Mouse (Mus musculus): ENCODE measurements at regions not wholly inside any gene's neighbourhood (a gene's known extent, or its start where the extent isn't known, plus 50 kb on each side); places are given as distances from the start of the nearest gene placed in this dataset.

DNA sequence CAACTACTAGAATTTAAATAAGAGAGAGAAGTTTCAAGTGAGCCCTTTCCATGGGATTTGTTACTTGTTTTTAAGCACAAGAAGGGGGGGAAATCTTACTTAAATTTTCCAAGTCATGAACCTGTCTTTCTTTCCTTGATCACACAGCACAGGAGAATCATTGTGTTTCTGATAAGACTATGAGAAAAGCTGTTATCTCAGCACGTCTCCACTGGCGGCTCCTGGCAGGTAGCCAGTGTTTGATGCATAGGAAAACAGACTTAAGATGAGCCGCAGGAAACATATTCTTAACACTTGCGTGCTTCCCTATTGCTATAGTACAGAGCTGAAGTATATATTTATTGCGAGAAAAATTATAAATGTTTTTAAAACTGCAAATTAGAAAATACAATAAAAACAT lies 920.3 kb downstream of the Efna5 start:
- DNase-seq (ENCODE audit: low spot score in 2 of 2) = peak; percentile 1 to 15
- intact Hi-C loops (cut with DNase I) = no loop called here

DNA sequence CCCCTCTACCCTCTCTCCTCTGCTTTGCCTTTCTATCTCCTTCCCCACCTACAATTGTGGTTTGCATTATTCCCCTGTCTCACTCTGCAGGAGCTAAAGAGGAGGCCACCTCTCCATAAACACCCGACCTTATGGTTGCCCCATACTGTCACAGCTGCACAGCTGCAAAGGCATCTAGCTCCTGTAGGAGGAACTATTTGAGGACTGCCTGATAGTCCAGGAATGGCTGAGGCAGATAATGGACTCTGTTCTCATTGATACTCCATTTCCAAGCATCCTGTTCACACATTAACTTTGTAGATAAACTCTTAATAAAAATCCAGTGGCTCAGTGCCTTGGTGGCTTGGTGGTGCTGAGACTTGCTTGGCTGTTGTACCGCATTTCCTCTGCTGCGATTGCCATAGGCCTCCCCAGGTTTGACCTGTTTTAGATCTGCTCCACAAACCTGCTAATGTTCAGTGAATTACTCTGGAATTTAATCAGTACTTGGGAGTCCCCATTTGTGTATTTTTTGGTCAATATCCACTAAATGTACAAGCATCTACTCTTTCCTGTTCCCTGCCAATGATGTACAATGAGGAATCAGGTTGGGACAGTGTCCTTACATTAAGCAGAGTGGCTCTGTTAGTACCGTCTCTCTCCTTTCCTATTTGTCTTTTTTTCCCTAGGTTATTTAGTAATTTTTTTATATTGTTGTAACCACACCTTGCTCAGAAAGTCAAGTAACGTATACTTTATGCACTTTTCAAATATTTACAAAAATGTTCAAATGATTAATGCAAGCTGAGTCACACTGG lies 920.9 kb downstream of the Efna5 start:
- DNase-seq (ENCODE audit: low spot score in 2 of 2) = no peak
- intact Hi-C loops (cut with DNase I) = no loop called here

DNA sequence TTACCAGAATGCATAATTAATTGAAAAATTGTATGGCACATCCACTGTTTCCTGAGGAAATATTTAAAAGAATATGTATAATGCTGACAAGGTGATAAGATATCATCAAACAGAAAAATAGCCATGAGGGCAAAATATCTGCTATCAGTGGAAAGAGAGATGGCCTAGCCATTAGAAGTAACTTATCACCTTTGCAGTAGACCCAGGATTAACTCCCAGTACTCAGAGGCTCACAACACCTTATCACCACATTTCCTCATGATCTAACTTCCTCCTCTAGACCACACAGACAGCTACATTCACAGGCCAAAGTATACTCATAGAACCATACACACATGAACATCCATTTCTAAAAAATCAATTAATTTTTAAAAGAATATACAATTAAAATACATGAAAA lies 963.4 kb downstream of the Efna5 start:
- intact Hi-C loops (cut with DNase I) = no loop called here

DNA sequence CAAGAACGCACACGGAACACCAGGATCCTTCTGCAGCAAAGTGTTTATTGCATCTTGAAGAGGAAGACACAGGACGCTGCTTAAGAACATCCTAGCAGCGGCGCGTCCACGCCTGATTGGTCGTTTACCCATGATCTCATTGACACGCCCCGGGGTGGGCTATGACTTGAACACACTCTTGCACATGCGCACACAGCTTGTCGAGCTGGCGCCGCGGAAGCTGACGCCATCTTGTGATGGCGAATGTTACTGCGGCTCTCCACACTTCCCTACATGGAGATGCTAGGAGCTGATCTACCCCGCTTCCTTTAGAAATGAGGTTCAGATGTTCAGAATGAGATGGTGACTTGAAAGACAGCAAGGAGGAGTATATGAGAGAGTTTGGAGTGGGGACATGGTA lies 978.2 kb downstream of the Efna5 start:
- intact Hi-C loops (cut with DNase I) = no loop called here
- no peak for DNase-seq (ENCODE audit: low spot score in 2 of 2)

More for the DNA sequence above, 963.4 kb downstream of the Efna5 start:
- no peak for DNase-seq (ENCODE audit: low spot score in 2 of 2)

DNA sequence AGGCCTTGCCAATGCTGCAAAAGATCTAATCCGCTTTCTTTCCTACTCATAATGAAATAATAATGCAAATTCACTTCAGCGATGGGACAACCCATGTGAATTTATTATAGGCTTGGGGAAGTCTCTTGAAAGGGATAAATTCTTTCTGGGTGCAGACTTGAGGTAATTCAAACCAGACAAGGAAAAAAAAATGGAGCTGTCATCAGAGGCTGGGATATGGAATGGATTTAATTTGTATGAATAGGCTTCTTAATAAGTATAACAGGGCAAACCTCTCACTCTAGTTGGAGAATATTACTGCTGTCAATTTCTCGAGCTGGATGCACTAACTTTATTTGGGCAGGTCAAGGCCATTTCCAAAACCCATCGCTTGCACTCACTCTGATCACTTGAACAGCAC lies 990.5 kb downstream of the Efna5 start:
- intact Hi-C loops (cut with DNase I) = no loop called here
- DNase-seq (ENCODE audit: low spot score in 2 of 2) = no peak

DNA sequence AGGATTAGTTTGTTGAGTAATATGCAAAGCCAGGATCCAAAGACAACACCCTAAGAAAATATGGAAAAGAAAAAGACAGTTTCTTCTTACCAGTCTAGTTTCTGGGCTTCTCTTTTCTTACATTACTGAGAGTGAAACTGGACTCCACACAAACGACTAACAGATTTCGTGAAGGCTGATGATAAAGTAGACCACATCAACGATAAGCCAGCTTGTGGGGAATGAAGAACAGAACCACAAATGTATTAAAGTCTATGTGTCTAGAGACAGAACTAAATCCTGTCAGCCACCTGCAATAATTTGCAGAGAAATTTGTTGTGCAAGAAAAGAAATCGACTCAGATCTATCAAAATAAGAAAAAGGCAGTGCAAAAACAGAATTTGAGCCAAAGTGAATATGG lies 1015.0 kb downstream of the Efna5 start:
- no peak for DNase-seq (ENCODE audit: low spot score in 2 of 2)
- intact Hi-C loops (cut with DNase I) = no loop called here

DNA sequence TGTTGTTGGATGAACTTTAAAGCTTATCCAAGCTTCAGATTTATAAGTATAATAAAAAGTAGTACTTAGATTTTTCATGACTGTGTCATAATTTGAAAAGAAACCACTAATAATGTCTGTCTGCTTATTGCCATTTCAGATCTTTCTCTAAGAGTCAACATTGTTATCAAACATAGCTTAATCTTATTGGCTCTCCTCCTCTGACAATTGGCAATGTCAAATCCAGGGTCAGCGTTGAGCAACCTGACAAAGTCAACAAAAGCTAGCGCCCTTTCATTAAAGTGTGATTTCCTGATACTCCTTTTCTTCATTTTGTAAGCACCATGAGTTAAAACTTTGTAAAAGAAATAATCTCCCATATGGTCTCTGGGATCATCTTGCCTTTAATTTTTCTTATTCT lies 1018.7 kb downstream of the Efna5 start:
- DNase-seq (ENCODE audit: low spot score in 2 of 2) = no peak
- intact Hi-C loops (cut with DNase I) = no loop called here

DNA sequence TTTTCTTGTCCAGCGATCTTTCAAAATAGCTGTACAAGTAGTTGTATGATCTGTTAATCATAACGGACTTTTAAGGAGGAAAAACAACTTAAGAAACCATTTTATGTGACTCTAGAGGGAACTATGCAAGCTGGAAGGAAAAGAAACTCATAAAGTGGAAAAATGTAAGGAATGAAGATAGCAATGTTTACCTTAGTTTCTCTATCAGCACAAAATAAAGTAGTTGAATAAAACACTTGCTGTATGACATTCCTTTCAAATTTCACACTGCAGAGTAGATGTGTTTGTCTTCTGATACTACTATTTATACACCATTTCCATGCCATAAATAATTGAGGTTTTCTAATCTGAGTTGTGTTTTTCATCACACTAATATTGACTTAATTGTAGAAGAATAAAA lies 1043.6 kb downstream of the Efna5 start:
- intact Hi-C loops (cut with DNase I) = no loop called here
- DNase-seq (ENCODE audit: low spot score in 2 of 2) = no peak

DNA sequence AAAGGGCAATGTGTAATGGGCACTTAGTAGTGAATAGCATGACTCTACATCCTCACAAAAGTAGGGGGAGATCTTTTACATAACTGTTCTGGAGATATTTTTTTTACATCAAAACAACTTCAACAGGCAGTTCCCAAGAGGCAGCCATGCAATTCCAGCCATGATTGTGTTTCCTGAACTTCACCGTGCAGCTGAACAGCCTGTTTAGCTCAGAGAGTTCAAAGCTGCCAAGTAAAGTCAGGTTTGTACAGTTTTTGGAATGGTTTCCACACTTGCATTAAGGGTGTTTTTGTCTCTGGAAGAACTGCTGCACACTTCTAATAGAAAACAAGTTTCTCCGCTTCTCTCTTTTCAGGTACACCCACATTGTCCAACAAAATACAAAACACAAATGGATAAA lies 1065.6 kb downstream of the Efna5 start:
- intact Hi-C loops (cut with DNase I) = no loop called here
- no peak for DNase-seq (ENCODE audit: low spot score in 2 of 2)

DNA sequence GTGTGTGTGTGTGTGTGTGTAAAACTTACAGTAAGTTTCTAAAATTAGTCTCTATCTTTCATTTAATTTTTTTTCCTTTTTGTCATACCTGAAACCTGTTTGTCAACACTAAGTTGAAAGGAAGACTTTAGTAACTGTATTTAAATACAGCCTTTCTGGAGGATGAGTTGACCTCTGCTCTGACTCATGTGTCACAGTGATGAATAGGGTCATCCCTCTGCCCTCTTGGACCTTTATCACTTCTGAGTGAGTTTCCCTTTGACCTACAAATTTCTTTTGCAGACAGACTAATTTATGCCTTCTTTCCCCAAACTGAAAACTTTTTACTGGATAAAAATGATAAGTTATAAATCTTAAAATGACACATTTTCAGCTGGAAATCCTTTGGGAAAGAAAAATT lies 1112.8 kb downstream of the Efna5 start:
- intact Hi-C loops (cut with DNase I) = no loop called here

DNA sequence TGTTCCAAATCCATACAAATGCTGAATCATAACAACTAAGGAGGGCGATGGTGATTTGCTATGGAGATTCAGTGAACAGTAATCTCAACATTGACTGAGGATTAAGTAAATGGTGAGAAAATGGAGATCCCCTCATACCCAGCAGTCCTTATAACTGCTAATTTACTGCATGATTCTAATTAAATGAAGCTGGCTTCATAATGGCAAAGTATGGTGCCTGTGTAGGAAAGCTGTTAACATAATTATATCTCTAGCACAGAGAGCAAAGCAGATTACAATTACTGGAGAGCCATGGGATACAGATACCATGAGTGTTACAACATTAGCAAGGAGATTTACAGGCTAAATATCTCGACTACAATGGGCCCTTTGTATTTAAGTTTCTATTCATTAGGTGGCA lies 1116.0 kb downstream of the Efna5 start:
- DNase-seq (ENCODE audit: low spot score in 2 of 2) = no peak
- intact Hi-C loops (cut with DNase I) = no loop called here

More for the DNA sequence above, 1112.8 kb downstream of the Efna5 start:
- DNase-seq (ENCODE audit: low spot score in 2 of 2) = no peak
